Mouse (Mus musculus): ENCODE data around the gene Gp1ba. TPM values are rescaled to one million over a fixed set of nuclear protein-coding genes. Genes with fewer than 3 reads are reported as not detected.

The Gp1ba gene
- polyA plus RNA-seq, 1 experiment from 2014 or later = 0.37 TPM

- Histone ChIP-seq H3K4me2 (ENCODE audit: low read length) (no peak overlapping the region), H3K27me3 (ENCODE audit: control insufficient read depth, insufficient read depth, low read length) (no peaks in the 10 kb centered on the region), H3K9me3 (ENCODE audit: control insufficient read depth, low read length) (no peaks in the 10 kb centered on the region), H3K4me3 (replicated peaks; ENCODE audit: low read depth, low read length) (no peak overlapping the region), H3K27ac (replicated peaks; ENCODE audit: low read depth, low read length) (no peak overlapping the region), H3K4me1 (ENCODE audit: control insufficient read depth, insufficient read depth, low read length) (peaks cover 10% of the 10 kb centered on the region; the same call in 1 of the 2 replicates), H3K36me3 (ENCODE audit: control insufficient read depth, insufficient read depth, low read length) (peaks cover 67% of the 10 kb centered on the region), H3K9ac (replicated peaks; ENCODE audit: low read length) (no peak overlapping the region)
- WGBS = 73% methylated on average over 2 of the region's 2 CpGs
- ATAC-seq (ENCODE audit: low FRiP score, low TSS enrichment) (no peak), DNase-seq (no peak)
These were observed 39.7 kb downstream of the Gp1ba start for GRCm38 (mm10) chr11:70678576-70678975.

GRCm38 (mm10) chr11:70679361-70679760 lies 40.4 kb downstream of the Gp1ba start:
- WGBS = 96% methylated on average over 8 of the region's 8 CpGs
- Histone ChIP-seq H3K9me3 (ENCODE audit: control insufficient read depth, low read length) (no peaks in the 10 kb centered on the region), H3K4me3 (replicated peaks; ENCODE audit: low read depth, low read length) (no peak overlapping the region), H3K4me2 (ENCODE audit: low read length) (no peak overlapping the region), H3K4me1 (ENCODE audit: control insufficient read depth, insufficient read depth, low read length) (peaks cover 10% of the 10 kb centered on the region; the same call in 1 of the 2 replicates), H3K27me3 (ENCODE audit: control insufficient read depth, insufficient read depth, low read length) (no peaks in the 10 kb centered on the region), H3K36me3 (ENCODE audit: control insufficient read depth, insufficient read depth, low read length) (peaks cover 68% of the 10 kb centered on the region), H3K9ac (replicated peaks; ENCODE audit: low read length) (no peak overlapping the region), H3K27ac (replicated peaks; ENCODE audit: low read depth, low read length) (no peak overlapping the region)
- DNase-seq (no peak), ATAC-seq (ENCODE audit: low FRiP score, low TSS enrichment) (no peak)

- H3K4me2 ChIP-seq (ENCODE audit: low read length) = no peak overlapping the region
- no peak overlapping the region for H3K9ac ChIP-seq (replicated peaks; ENCODE audit: low read length)
- peaks cover 69% of the 10 kb centered on the region for H3K36me3 ChIP-seq (ENCODE audit: control insufficient read depth, insufficient read depth, low read length)
- no peaks in the 10 kb centered on the region for H3K9me3 ChIP-seq (ENCODE audit: control insufficient read depth, low read length)
- 92% methylated on average over 8 of the region's 8 CpGs for WGBS
- DNase-seq (no peak), ATAC-seq (ENCODE audit: low FRiP score, low TSS enrichment) (no peak)
- no peak overlapping the region for H3K27ac ChIP-seq (replicated peaks; ENCODE audit: low read depth, low read length)
- no peaks in the 10 kb centered on the region for H3K27me3 ChIP-seq (ENCODE audit: control insufficient read depth, insufficient read depth, low read length)
- no peak overlapping the region for H3K4me3 ChIP-seq (replicated peaks; ENCODE audit: low read depth, low read length)
- H3K4me1 ChIP-seq (ENCODE audit: control insufficient read depth, insufficient read depth, low read length) = peaks cover 10% of the 10 kb centered on the region; the same call in 1 of the 2 replicates
These were observed 41.0 kb downstream of the Gp1ba start for GRCm38 (mm10) chr11:70679894-70680293.

- ATAC-seq (ENCODE audit: low FRiP score, low TSS enrichment) = 0 out of 2 replicates have a peak, but pooled peaks have one; percentile 6
- H3K9me3 ChIP-seq (ENCODE audit: control insufficient read depth, low read length) = no peaks in the 10 kb centered on the region
- 70% methylated on average over 12 of the region's 12 CpGs for WGBS
- no peak for DNase-seq
- H3K4me2 ChIP-seq (ENCODE audit: low read length) = no peak overlapping the region
- H3K4me3 ChIP-seq (replicated peaks; ENCODE audit: low read depth, low read length) = no peak overlapping the region
- H3K4me1 ChIP-seq (ENCODE audit: control insufficient read depth, insufficient read depth, low read length) = peaks cover 10% of the 10 kb centered on the region; the same call in 1 of the 2 replicates
- H3K27me3 ChIP-seq (ENCODE audit: control insufficient read depth, insufficient read depth, low read length) = no peaks in the 10 kb centered on the region
- H3K27ac ChIP-seq (replicated peaks; ENCODE audit: low read depth, low read length) = peak overlapping the region; percentile 42; the same call in 1 of the 2 replicates
- H3K36me3 ChIP-seq (ENCODE audit: control insufficient read depth, insufficient read depth, low read length) = peaks cover 57% of the 10 kb centered on the region
- H3K9ac ChIP-seq (replicated peaks; ENCODE audit: low read length) = no peak overlapping the region
These were observed 42.2 kb downstream of the Gp1ba start for GRCm38 (mm10) chr11:70681170-70681569.

- H3K4me3 ChIP-seq (replicated peaks; ENCODE audit: low read depth, low read length) = no peak overlapping the region
- H3K27ac ChIP-seq (replicated peaks; ENCODE audit: low read depth, low read length) = peak overlapping the region; percentile 62
- peak; percentile 73 for ATAC-seq (ENCODE audit: low FRiP score, low TSS enrichment)
- DNase-seq = peak; percentile 85
- no peaks in the 10 kb centered on the region for H3K27me3 ChIP-seq (ENCODE audit: control insufficient read depth, insufficient read depth, low read length)
- H3K9ac ChIP-seq (replicated peaks; ENCODE audit: low read length) = no peak overlapping the region
- peak overlapping the region; percentile 19; the same call in 1 of the 2 replicates for H3K4me2 ChIP-seq (ENCODE audit: low read length)
- peaks cover 17% of the 10 kb centered on the region for H3K4me1 ChIP-seq (ENCODE audit: control insufficient read depth, insufficient read depth, low read length)
- H3K36me3 ChIP-seq (ENCODE audit: control insufficient read depth, insufficient read depth, low read length) = peaks cover 50% of the 10 kb centered on the region
- H3K9me3 ChIP-seq (ENCODE audit: control insufficient read depth, low read length) = no peaks in the 10 kb centered on the region
- WGBS = 8% methylated on average over 11 of the region's 11 CpGs
These were observed 43.1 kb downstream of the Gp1ba start for GRCm38 (mm10) chr11:70681897-70682581.

- H3K27me3 ChIP-seq (ENCODE audit: control insufficient read depth, insufficient read depth, low read length) = no peaks in the 10 kb centered on the region
- H3K9ac ChIP-seq (replicated peaks; ENCODE audit: low read length) = no peak overlapping the region
- no peak overlapping the region for H3K27ac ChIP-seq (replicated peaks; ENCODE audit: low read depth, low read length)
- peaks cover 43% of the 10 kb centered on the region for H3K36me3 ChIP-seq (ENCODE audit: control insufficient read depth, insufficient read depth, low read length)
- H3K4me3 ChIP-seq (replicated peaks; ENCODE audit: low read depth, low read length) = no peak overlapping the region
- DNase-seq (no peak), ATAC-seq (ENCODE audit: low FRiP score, low TSS enrichment) (no peak)
- no peaks in the 10 kb centered on the region for H3K9me3 ChIP-seq (ENCODE audit: control insufficient read depth, low read length)
- WGBS = 93% methylated on average over 5 of the region's 5 CpGs
- peaks cover 24% of the 10 kb centered on the region for H3K4me1 ChIP-seq (ENCODE audit: control insufficient read depth, insufficient read depth, low read length)
- no peak overlapping the region for H3K4me2 ChIP-seq (ENCODE audit: low read length)
These were observed 44.7 kb downstream of the Gp1ba start for GRCm38 (mm10) chr11:70683640-70684039.

- peak overlapping the region; percentile 84 for H3K9ac ChIP-seq (replicated peaks; ENCODE audit: low read length)
- no peaks in the 10 kb centered on the region for H3K9me3 ChIP-seq (ENCODE audit: control insufficient read depth, low read length)
- peak; percentile 63; the same call in 1 of the 2 replicates for ATAC-seq (ENCODE audit: low FRiP score, low TSS enrichment)
- H3K4me2 ChIP-seq (ENCODE audit: low read length) = peak overlapping the region; percentile 85
- peak; percentile 59 for DNase-seq
- peak overlapping the region; percentile 85 for H3K27ac ChIP-seq (replicated peaks; ENCODE audit: low read depth, low read length)
- peaks cover 28% of the 10 kb centered on the region for H3K4me1 ChIP-seq (ENCODE audit: control insufficient read depth, insufficient read depth, low read length)
- peak overlapping the region; percentile 91 for H3K4me3 ChIP-seq (replicated peaks; ENCODE audit: low read depth, low read length)
- peaks cover 25% of the 10 kb centered on the region for H3K36me3 ChIP-seq (ENCODE audit: control insufficient read depth, insufficient read depth, low read length)
- 4% methylated on average over 16 of the region's 16 CpGs for WGBS
- H3K27me3 ChIP-seq (ENCODE audit: control insufficient read depth, insufficient read depth, low read length) = no peaks in the 10 kb centered on the region
These were observed 48.1 kb downstream of the Gp1ba start for GRCm38 (mm10) chr11:70686901-70687566.

GRCm38 (mm10) chr11:70687601-70688199 lies 48.8 kb downstream of the Gp1ba start, which contains the start of gene Camta2:
Camta2 (minus strand) TSS chr11:70688105.
- peak within 1 kb of the TSS; percentile 85 for H3K27ac ChIP-seq (replicated peaks; ENCODE audit: low read depth, low read length)

More at GRCm38 (mm10) chr11:70687601-70688199, 48.8 kb downstream of the Gp1ba start, which contains the start of gene Camta2:
- H3K4me1 ChIP-seq (ENCODE audit: control insufficient read depth, insufficient read depth, low read length) = peaks cover 21% of the 10 kb centered on the region
- H3K9ac ChIP-seq (replicated peaks; ENCODE audit: low read length) = peak within 1 kb of the TSS; percentile 84
- peaks cover 18% of the 10 kb centered on the region for H3K36me3 ChIP-seq (ENCODE audit: control insufficient read depth, insufficient read depth, low read length)
- H3K4me2 ChIP-seq (ENCODE audit: low read length) = peak within 1 kb of the TSS; percentile 85
- H3K9me3 ChIP-seq (ENCODE audit: control insufficient read depth, low read length) = no peaks in the 10 kb centered on the region
- peak; percentile 91 for DNase-seq
- WGBS = under 1% methylated on average over 55 of the region's 55 CpGs
- ATAC-seq (ENCODE audit: low FRiP score, low TSS enrichment) = peak; percentile 85
- peak within 1 kb of the TSS; percentile 91 for H3K4me3 ChIP-seq (replicated peaks; ENCODE audit: low read depth, low read length)
- H3K27me3 ChIP-seq (ENCODE audit: control insufficient read depth, insufficient read depth, low read length) = no peaks in the 10 kb centered on the region
